Mouse (Mus musculus): ENCODE results near the gene Kpna1.

DNA sequence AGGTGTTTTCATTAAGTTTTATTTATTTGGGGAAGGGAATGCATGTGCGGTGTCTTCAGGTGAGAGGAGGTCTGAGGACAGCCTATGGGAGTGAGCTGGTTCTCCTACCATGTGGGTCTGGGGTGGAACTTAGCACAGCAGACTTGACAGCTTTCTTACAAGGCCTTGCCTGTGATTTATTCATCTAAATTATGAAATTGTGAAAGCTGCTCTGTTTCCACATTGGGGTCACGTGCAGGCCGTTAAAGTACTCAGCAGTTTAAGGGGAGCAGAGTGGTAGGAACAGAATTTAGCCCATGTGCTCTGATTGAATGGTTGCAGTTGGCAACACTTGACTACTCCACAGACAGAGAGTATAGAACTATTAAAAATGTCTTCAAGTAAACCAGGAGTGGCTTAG lies 101.4 kb downstream of the Kpna1 start:
- TF ChIP-seq CTCF (IDR thresholded peaks at IDR 0.05; ENCODE audit: extremely low read depth, insufficient read length, insufficient replicate concordance, low read depth, low read length), result no peak
- no peak for TF ChIP-seq POLR2A (IDR thresholded peaks at IDR 0.05; ENCODE audit: low read depth, low read length)
